Mouse (Mus musculus): ENCODE measurements around the gene Tulp1. TPM values are rescaled to one million over a fixed set of nuclear protein-coding genes. Genes with fewer than 3 reads are reported as not detected.
"Not testable (repeated sequence)": the region's sequence is repeated elsewhere in the genome, so short reads cannot be mapped to it uniquely, and the experiment has no call there.

Gene Tulp1
- polyA plus RNA-seq, 1 experiment from 2014 or later, result 5.8 TPM

DNA sequence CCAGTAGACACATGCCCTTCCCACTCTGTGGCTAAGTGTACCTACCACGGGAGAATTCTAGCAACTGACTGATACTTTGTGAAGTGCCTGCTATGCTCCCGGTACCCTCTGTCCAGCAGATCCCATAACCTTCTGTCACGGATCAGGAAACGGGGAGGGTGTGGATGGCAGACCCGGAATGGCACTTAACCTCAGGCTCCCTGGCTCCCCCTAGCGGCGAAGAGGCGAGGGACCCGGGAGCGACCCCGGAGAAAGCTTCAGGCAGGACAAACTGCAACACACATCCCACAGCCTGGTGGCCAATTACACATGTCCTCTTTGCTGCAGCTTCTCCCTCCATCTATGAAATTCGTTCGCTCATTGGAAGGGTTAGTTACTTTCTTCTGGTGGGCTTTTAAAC is 3.4 kb upstream of the Tulp1 start:
- H3K9me3 ChIP-seq (replicated peaks), result no peaks in the 10 kb centered on the region
- WGBS, result 5% methylated on average over 13 of the region's 13 CpGs
- no peak overlapping the region for H3K27ac ChIP-seq (replicated peaks)
- H3K36me3 ChIP-seq, result no peaks in the 10 kb centered on the region
- no peak overlapping the region; the same call in 1 of the 2 replicates for H3K4me2 ChIP-seq (replicated peaks)
- ATAC-seq (ENCODE audit: insufficient number of reproducible peaks, low FRiP score, low TSS enrichment, low read depth), result no peak
- peaks cover 20% of the 10 kb centered on the region for H3K4me1 ChIP-seq
- H3K9ac ChIP-seq, result no peak overlapping the region
- peaks cover 23% of the 10 kb centered on the region for H3K27me3 ChIP-seq
- no peak overlapping the region for H3K4me3 ChIP-seq (replicated peaks)

- no peak for ATAC-seq (ENCODE audit: insufficient number of reproducible peaks, low FRiP score, low TSS enrichment, low read depth)
- peak overlapping the region; percentile 23; the same call in 1 of the 2 replicates for H3K9ac ChIP-seq
- H3K9me3 ChIP-seq (replicated peaks), result no peaks in the 10 kb centered on the region
- no peaks in the 10 kb centered on the region for H3K36me3 ChIP-seq
- H3K27ac ChIP-seq (replicated peaks), result no peak overlapping the region
- H3K4me2 ChIP-seq (replicated peaks), result peak overlapping the region; percentile 51
- H3K27me3 ChIP-seq, result peaks cover 27% of the 10 kb centered on the region
- peaks cover 34% of the 10 kb centered on the region for H3K4me1 ChIP-seq
- 28% methylated on average over 6 of the region's 6 CpGs for WGBS
- H3K4me3 ChIP-seq (replicated peaks), result 0 out of 2 replicates have a peak overlapping the region, but pooled peaks have one; percentile 27
These were observed 1.5 kb downstream of the Tulp1 start for GRCm38 (mm10) chr17:28363507-28363906.

DNA sequence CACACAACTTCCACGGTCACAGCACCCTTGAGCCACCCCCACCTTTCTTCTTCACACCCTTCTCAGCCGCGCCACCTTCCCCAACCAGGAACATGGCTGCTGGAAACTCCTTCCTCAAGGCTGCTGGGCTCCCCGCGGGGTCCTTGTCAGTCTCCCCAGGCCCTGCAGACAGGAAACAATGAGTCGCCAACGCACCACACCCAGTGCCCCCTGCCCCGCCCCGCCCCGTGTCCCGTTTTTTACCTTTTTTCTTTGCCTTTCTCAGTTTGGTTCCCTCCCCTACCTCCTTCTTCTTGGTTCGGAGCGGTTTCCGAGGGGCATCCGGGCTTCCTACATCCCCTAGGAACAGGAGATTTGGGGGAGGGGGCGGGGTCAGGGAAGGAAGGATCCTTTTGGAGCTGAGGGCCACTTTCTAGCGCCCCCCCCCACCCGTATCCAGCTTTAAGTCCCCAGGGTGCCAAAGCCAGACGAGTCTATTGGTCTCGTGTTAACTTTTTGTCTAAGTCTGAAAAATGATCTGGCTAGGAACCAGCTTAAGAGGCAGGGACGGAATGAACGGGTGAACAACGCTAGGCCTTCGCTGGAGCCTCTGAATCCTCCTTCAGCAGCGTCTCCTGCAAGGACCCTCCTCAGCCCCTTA is 2.2 kb downstream of the Tulp1 start:
- ATAC-seq (ENCODE audit: insufficient number of reproducible peaks, low FRiP score, low TSS enrichment, low read depth), result no peak; the same call in 1 of the 2 replicates
- H3K27me3 ChIP-seq, result peaks cover 27% of the 10 kb centered on the region
- H3K36me3 ChIP-seq, result no peaks in the 10 kb centered on the region
- no peaks in the 10 kb centered on the region for H3K9me3 ChIP-seq (replicated peaks)
- peak overlapping the region; percentile 51 for H3K4me2 ChIP-seq (replicated peaks)
- H3K4me1 ChIP-seq, result peaks cover 33% of the 10 kb centered on the region
- peak overlapping the region; percentile 23 for H3K9ac ChIP-seq
- peak overlapping the region; percentile 27 for H3K4me3 ChIP-seq (replicated peaks)
- WGBS, result 6% methylated on average over 25 of the region's 25 CpGs
- no peak overlapping the region for H3K27ac ChIP-seq (replicated peaks)

- no peak for ATAC-seq (ENCODE audit: insufficient number of reproducible peaks, low FRiP score, low TSS enrichment, low read depth)
These were observed 2.9 kb downstream of the Tulp1 start for GRCm38 (mm10) chr17:28361921-28362652.

GRCm38 (mm10) chr17:28360531-28361277 is 4.3 kb downstream of the Tulp1 start:
- Histone ChIP-seq H3K9ac (no peak overlapping the region), H3K27ac (replicated peaks) (no peak overlapping the region), H3K4me2 (replicated peaks) (no peak overlapping the region), H3K27me3 (peaks cover 24% of the 10 kb centered on the region), H3K9me3 (replicated peaks) (no peaks in the 10 kb centered on the region), H3K4me1 (peaks cover 33% of the 10 kb centered on the region), H3K36me3 (no peaks in the 10 kb centered on the region), H3K4me3 (replicated peaks) (no peak overlapping the region)
- WGBS, result 76% methylated on average over 9 of the region's 9 CpGs
- ATAC-seq (ENCODE audit: insufficient number of reproducible peaks, low FRiP score, low TSS enrichment, low read depth), result no peak

More at GRCm38 (mm10) chr17:28361921-28362652, 2.9 kb downstream of the Tulp1 start:
- Histone ChIP-seq H3K27ac (replicated peaks) (no peak overlapping the region), H3K9me3 (replicated peaks) (no peaks in the 10 kb centered on the region), H3K27me3 (peaks cover 27% of the 10 kb centered on the region), H3K4me3 (replicated peaks) (peak overlapping the region; percentile 27), H3K36me3 (no peaks in the 10 kb centered on the region), H3K4me2 (replicated peaks) (peak overlapping the region; percentile 51), H3K4me1 (peaks cover 33% of the 10 kb centered on the region), H3K9ac (no peak overlapping the region)
- WGBS, result 30% methylated on average over 11 of the region's 11 CpGs

DNA sequence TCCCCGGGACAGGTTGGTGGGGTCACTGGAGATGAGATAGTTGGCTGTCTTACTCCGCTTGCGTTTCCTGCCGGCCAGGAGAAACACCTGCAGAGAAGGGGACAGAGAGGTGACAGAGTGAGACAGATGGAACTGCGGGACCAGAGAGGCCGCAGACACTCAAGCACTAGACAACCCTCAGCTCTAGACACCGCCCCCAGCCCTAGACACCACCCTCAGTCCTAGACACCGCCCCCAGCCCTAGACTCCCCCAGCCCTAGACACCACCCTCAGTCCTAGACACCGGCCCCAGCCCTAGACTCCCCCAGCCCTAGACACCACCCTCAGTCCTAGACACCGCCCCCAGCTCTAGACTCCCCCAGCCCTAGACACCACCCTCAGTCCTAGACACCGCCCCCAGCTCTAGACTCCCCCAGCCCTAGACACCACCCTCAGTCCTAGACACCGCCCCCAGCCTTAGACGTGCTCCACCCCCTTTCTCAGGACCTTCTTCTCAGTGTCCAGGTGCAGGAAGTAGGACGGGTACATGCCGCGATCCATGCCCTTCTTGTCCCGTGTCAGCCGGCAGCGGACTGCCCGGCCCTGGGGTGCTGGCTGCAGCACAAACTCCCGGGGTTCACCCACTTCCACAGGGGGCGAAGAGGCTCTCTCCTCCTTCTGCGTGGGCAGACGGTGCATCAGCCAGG is 6.3 kb downstream of the Tulp1 start:
- not testable (repeated sequence) for H3K27ac ChIP-seq (replicated peaks); H3K27me3 ChIP-seq; H3K9ac ChIP-seq; H3K9me3 ChIP-seq (replicated peaks); H3K4me2 ChIP-seq (replicated peaks); H3K4me3 ChIP-seq (replicated peaks); H3K36me3 ChIP-seq; ATAC-seq (ENCODE audit: insufficient number of reproducible peaks, low FRiP score, low TSS enrichment, low read depth)
- peaks cover 21% of the 10 kb centered on the region for H3K4me1 ChIP-seq
- WGBS, result 16% methylated on average over 24 of the region's 24 CpGs

- no peaks in the 10 kb centered on the region for H3K27me3 ChIP-seq
- H3K4me2 ChIP-seq (replicated peaks), result no peak overlapping the region
- peaks cover 16% of the 10 kb centered on the region for H3K4me1 ChIP-seq
- WGBS, result 81% methylated on average over 12 of the region's 12 CpGs
- no peak overlapping the region for H3K4me3 ChIP-seq (replicated peaks)
- H3K36me3 ChIP-seq, result no peaks in the 10 kb centered on the region
- ATAC-seq (ENCODE audit: insufficient number of reproducible peaks, low FRiP score, low TSS enrichment, low read depth), result no peak
- H3K27ac ChIP-seq (replicated peaks), result no peak overlapping the region
- H3K9ac ChIP-seq, result no peak overlapping the region
- no peaks in the 10 kb centered on the region for H3K9me3 ChIP-seq (replicated peaks)
These were observed 9.2 kb downstream of the Tulp1 start for GRCm38 (mm10) chr17:28355871-28356270.

GRCm38 (mm10) chr17:28352018-28352417 is 13.0 kb downstream of the Tulp1 start:
- peaks cover 37% of the 10 kb centered on the region for H3K4me1 ChIP-seq
- H3K9me3 ChIP-seq (replicated peaks), result no peaks in the 10 kb centered on the region
- H3K4me2 ChIP-seq (replicated peaks), result peak overlapping the region; percentile 82
- no peaks in the 10 kb centered on the region for H3K27me3 ChIP-seq
- peak overlapping the region; percentile 100 for H3K27ac ChIP-seq (replicated peaks)
- WGBS, result 28% methylated on average over 11 of the region's 11 CpGs
- H3K36me3 ChIP-seq, result no peaks in the 10 kb centered on the region
- H3K9ac ChIP-seq, result no peak overlapping the region
- peak overlapping the region; percentile 89 for H3K4me3 ChIP-seq (replicated peaks)
- ATAC-seq (ENCODE audit: insufficient number of reproducible peaks, low FRiP score, low TSS enrichment, low read depth), result no peak

DNA sequence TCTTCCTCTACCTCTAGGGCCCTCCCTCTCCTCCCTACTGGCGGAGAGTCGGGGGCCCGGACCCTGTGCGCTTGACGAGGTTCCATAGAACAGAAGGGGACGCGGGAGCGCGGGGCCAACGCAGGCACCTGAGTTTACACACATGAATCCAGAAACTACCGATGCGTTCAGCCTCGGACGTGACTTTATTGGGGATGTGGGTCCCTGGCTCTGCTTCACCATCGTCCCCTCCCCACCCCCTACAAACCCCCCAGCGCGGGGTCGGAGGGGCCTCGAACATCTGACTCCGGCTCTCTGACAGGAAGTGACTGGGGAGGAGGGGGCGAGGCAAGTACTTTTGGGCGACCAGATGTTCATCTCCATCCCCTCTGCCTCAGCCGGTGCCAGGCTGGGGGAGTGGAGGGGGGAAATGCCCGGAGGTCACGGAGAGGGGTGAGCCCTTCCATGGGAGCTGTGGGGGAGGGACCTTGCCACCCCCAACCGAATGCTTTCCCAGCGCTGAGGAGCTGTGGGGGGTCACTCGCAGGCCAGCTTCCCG is 13.6 kb downstream of the Tulp1 start:
- Histone ChIP-seq H3K36me3 (no peaks in the 10 kb centered on the region), H3K9ac (peak overlapping the region; percentile 53), H3K27ac (replicated peaks) (peak overlapping the region; percentile 100), H3K4me2 (replicated peaks) (peak overlapping the region; percentile 82), H3K9me3 (replicated peaks) (no peaks in the 10 kb centered on the region), H3K4me3 (replicated peaks) (peak overlapping the region; percentile 89), H3K4me1 (peaks cover 43% of the 10 kb centered on the region), H3K27me3 (no peaks in the 10 kb centered on the region)
- no peak for ATAC-seq (ENCODE audit: insufficient number of reproducible peaks, low FRiP score, low TSS enrichment, low read depth)
- WGBS, result 2% methylated on average over 29 of the region's 29 CpGs

DNA sequence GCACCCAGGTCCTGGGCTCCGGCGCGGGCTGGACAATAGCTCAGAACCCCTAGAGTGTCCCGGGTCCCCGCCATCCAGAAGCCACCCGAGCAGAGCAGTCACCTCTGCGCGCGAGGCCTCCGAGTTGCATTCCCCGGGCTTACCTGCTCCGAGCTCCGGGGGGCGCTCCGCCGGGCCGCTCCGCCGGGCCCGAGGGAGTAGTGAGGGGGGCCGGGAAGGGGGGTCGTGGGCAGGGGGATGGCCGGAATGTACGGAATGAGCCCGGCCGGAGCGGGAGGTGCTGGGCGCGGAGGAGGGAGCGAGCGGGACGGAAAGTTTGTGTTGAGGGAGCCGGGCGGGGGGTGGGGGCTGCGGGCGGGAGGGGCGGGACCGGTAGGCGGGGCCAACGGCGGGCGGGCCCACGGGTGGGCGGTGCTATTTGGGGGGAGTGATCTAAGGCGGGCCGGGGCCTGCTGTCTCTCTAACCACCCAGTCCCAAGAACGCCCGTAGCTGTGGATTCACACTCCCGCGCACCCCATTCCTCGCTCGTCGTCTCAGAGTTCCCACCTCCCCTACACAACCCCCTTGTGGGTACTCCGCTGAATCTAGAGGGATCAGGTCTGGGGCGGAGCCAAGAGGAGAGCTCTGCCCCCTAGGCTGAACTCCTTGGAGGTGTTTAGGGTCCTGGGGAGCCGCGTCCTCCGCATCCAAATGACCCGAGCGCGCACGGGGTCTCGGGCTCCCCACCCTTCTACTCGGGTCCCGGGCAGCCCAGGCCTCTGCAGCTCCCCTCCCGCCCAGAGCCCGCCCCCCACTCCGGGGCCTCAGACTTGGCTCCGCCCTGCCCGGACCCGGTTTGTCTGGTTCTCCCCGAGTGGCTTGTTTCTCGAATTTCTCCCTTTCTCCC is 14.3 kb downstream of the Tulp1 start, which contains the start of gene Tead3:
TSS of gene Tead3 (minus strand) at position 352 of the 887 bp plus-strand sequence.
- H3K36me3 ChIP-seq, result no peaks in the 10 kb centered on the region
- H3K27ac ChIP-seq (replicated peaks), result peak within 1 kb of the TSS; percentile 100
- H3K27me3 ChIP-seq, result no peaks in the 10 kb centered on the region
- no peaks in the 10 kb centered on the region for H3K9me3 ChIP-seq (replicated peaks)
- H3K4me3 ChIP-seq (replicated peaks), result peak within 1 kb of the TSS; percentile 89
- ATAC-seq (ENCODE audit: insufficient number of reproducible peaks, low FRiP score, low TSS enrichment, low read depth), result peak; percentile 90
- under 1% methylated on average over 65 of the region's 73 CpGs for WGBS
- peak within 1 kb of the TSS; percentile 82 for H3K4me2 ChIP-seq (replicated peaks)
- peak within 1 kb of the TSS; percentile 96 for H3K9ac ChIP-seq
- H3K4me1 ChIP-seq, result peaks cover 50% of the 10 kb centered on the region

Measured in embryonic facial prominence, embryonic 15.5 days (tissue).